Mouse (Mus musculus) B cell, adult 2 months (primary cell): ENCODE measurements at regions not wholly inside any gene's neighbourhood (a gene's known extent, or its start where the extent isn't known, plus 50 kb on each side); places are given as distances from the start of the nearest gene placed in this dataset.

Source experiments
- DNase-seq, 2 experiments: peaks; one replicate each; pipeline ENCODE4 v3.0.0; 2022

- DNase-seq = no peak
Observed at GRCm38 (mm10) chr2:75064406-75065115, 239.0 kb downstream of the Mtx2 start.

- DNase-seq = no peak
Observed at GRCm38 (mm10) chr2:75065304-75065703, 239.7 kb downstream of the Mtx2 start.

- DNase-seq = no peak
Observed at GRCm38 (mm10) chr2:75069321-75069720, 243.7 kb downstream of the Mtx2 start.

- no peak for DNase-seq
Observed at GRCm38 (mm10) chr2:75072021-75072420, 246.4 kb downstream of the Mtx2 start.

GRCm38 (mm10) chr2:75072471-75072870 lies 246.9 kb downstream of the Mtx2 start:
- DNase-seq = no peak

GRCm38 (mm10) chr2:75073178-75073577 lies 247.6 kb downstream of the Mtx2 start:
- DNase-seq = no peak

- no peak for DNase-seq
Observed at GRCm38 (mm10) chr2:75087164-75087563, 261.6 kb downstream of the Mtx2 start.

GRCm38 (mm10) chr2:75089186-75089585 lies 263.6 kb downstream of the Mtx2 start:
- no peak for DNase-seq

- no peak for DNase-seq
Observed at GRCm38 (mm10) chr2:75089616-75090015, 264.0 kb downstream of the Mtx2 start.

- DNase-seq = no peak
Observed at GRCm38 (mm10) chr2:75090439-75090838, 264.8 kb downstream of the Mtx2 start.

- no peak for DNase-seq
Observed at GRCm38 (mm10) chr2:75101501-75101900, 275.9 kb downstream of the Mtx2 start.

- no peak for DNase-seq
Observed at GRCm38 (mm10) chr2:75112751-75113150, 287.1 kb downstream of the Mtx2 start.

- DNase-seq = no peak
Observed at GRCm38 (mm10) chr2:75114375-75114774, 288.8 kb downstream of the Mtx2 start.

GRCm38 (mm10) chr2:75118348-75118926 lies 292.8 kb downstream of the Mtx2 start:
- DNase-seq = no peak

GRCm38 (mm10) chr2:75119599-75119998 lies 294.0 kb downstream of the Mtx2 start:
- no peak for DNase-seq

- DNase-seq = no peak
Observed at GRCm38 (mm10) chr2:75133298-75134080, 307.9 kb downstream of the Mtx2 start.

GRCm38 (mm10) chr2:75136618-75137017 lies 311.0 kb downstream of the Mtx2 start:
- DNase-seq = no peak

- DNase-seq = no peak
Observed at GRCm38 (mm10) chr2:75137133-75137982, 311.8 kb downstream of the Mtx2 start.

- peak; percentile 13 to 20 for DNase-seq
Observed at GRCm38 (mm10) chr2:75137983-75138745, 312.6 kb downstream of the Mtx2 start.

GRCm38 (mm10) chr2:75138746-75139060 lies 313.1 kb downstream of the Mtx2 start:
- DNase-seq = no peak

GRCm38 (mm10) chr2:75139544-75139943 lies 313.9 kb downstream of the Mtx2 start:
- no peak for DNase-seq

GRCm38 (mm10) chr2:75142675-75143074 lies 317.1 kb downstream of the Mtx2 start:
- DNase-seq = no peak
